Mouse (Mus musculus): ENCODE measurements around the gene Ncam1.

DNA sequence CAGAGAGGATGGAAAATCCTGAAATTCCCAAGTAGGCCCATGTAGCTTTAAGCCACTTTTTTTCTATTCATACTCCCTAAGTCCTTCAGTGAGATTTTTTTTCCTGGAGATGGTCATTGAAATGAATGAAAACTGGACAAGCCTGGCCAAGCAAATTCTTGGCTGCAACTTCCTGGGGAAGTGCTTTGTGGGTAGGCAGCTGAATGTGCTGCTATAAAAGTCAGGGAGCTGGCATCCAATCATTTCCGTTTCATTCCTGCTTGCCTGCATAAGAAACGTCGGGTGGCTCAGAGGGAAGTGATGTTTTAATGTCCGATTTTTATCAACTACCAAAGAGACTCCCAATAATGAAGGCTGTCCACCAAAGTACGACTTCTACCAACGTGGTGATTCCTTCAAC is 61.6 kb downstream of the Ncam1 start:
- no peak for TF ChIP-seq POLR2A (IDR thresholded peaks at IDR 0.05; ENCODE audit: low read depth, low read length)
- no peak for TF ChIP-seq CTCF (IDR thresholded peaks at IDR 0.05; ENCODE audit: extremely low read depth, insufficient read depth, insufficient read length, insufficient replicate concordance)

Measured in spleen, adult 2 months (tissue).